Mouse (Mus musculus) forebrain, embryonic 10.5 days (tissue): ENCODE results near the gene Zfp296. TPM values are rescaled to one million over a fixed set of nuclear protein-coding genes. Genes with fewer than 3 reads are reported as not detected.

Experiments
- DNase-seq: peaks from one replicate; pipeline ENCODE4 v3.0.0-alpha.2; 2017; ENCODE audit warnings: low spot score; ENCODE audit errors: extremely low spot score
- H3K27ac ChIP-seq: fragments of 300-500 bp; sonication (generic); 2 replicates; pipeline ENCODE4 v1.5.1; 2016; ENCODE audit warnings: mild to moderate bottlenecking
- H3K27me3 ChIP-seq: fragments of 300-500 bp; sonication (generic); 2 replicates; pipeline ENCODE4 v1.6.1; 2016; ENCODE audit warnings: mild to moderate bottlenecking; ENCODE audit not compliant: poor library complexity, severe bottlenecking
- H3K36me3 ChIP-seq: fragments of 300-500 bp; sonication (generic); replicated peaks from 2 replicates; pipeline ENCODE4 v1.6.1; 2016; ENCODE audit warnings: mild to moderate bottlenecking, moderate library complexity
- H3K4me1 ChIP-seq: fragments of 300-500 bp; sonication (generic); 2 replicates; pipeline ENCODE4 v1.6.1; 2016
- H3K4me3 ChIP-seq: fragments of 300-500 bp; sonication (generic); 2 replicates; pipeline ENCODE4 v1.5.1; 2016; ENCODE audit warnings: mild to moderate bottlenecking, moderate library complexity
- H3K9me3 ChIP-seq: fragments of 300-500 bp; sonication (generic); 2 replicates; pipeline ENCODE4 v1.6.1; 2016; ENCODE audit warnings: mild to moderate bottlenecking, moderate library complexity
- WGBS: fragments of 180-500 bp; shearing (Covaris S2); methylation state at CpG from one replicate; pipeline ENCODE4 v1.1.7; 2016; 5-methylcytosine and 5-hydroxymethylcytosine counted together
- polyA plus RNA-seq: library from polyadenylated mRNA; unstranded; fragments of >200 nt; fragmentation: Nextera tagmentation; extraction: Ambion mirVana; gene quantifications from 2 replicates; pipeline ENCODE4 v1.2.1, GENCODE M21; 2016

The Zfp296 gene
- polyA plus RNA-seq, 1 experiment from 2014 or later, result 0.47 TPM

DNA sequence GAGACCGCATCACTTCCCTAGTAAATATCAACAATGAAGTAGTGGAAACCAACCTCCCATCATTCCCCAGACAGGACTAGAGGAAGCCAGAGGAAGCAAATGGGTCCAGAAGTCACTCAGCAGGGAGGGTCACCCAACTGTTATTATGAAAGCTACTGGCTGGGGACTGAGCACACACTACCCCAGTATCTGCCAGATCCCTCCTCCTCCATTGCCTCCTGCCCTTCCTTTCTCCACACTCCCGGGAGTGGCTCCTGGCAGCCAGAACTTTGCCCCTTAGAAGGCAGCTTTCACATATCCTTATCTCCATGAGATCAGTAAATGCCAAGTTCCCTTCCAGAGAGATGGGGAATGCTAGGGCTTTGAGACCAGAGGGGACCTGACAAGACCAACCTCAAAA, 46.3 kb downstream of the Zfp296 start:
- Histone ChIP-seq H3K4me1 (peaks cover 14% of the 10 kb centered on the region), H3K4me3 (no peak overlapping the region), H3K27ac (no peak overlapping the region), H3K9me3 (no peaks in the 10 kb centered on the region), H3K36me3 (no peaks in the 10 kb centered on the region), H3K27me3 (peaks cover 14% of the 10 kb centered on the region)
- no peak for DNase-seq
- 78% methylated on average over 2 of the region's 2 CpGs for WGBS

DNA sequence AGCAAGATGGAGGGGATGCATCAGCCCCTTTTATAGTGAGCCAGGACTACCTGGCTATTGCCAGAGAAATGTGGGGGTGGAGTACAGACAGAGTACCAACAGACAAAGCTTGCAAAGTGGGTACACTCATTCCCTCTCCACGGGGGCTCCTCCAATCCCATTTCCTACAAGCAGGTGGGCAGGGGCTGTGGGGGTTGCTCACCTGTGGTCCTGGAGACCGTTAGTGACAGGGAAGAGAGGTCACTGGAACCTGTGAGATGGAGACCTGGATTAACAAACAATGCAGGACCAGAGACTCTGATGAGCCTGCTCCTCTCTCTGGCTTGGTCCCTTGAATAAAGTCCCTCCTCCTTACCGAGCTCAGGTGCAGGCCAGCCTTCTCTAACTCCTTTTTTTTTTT, 50.6 kb downstream of the Zfp296 start:
- 62% methylated on average over 3 of the region's 3 CpGs for WGBS
- DNase-seq, result no peak
- peak overlapping the region; percentile 74 for H3K4me3 ChIP-seq
- peaks cover 24% of the 10 kb centered on the region for H3K4me1 ChIP-seq
- H3K36me3 ChIP-seq, result peaks cover 10% of the 10 kb centered on the region
- no peak overlapping the region for H3K27ac ChIP-seq
- H3K27me3 ChIP-seq, result no peaks in the 10 kb centered on the region
- H3K9me3 ChIP-seq, result no peaks in the 10 kb centered on the region

DNA sequence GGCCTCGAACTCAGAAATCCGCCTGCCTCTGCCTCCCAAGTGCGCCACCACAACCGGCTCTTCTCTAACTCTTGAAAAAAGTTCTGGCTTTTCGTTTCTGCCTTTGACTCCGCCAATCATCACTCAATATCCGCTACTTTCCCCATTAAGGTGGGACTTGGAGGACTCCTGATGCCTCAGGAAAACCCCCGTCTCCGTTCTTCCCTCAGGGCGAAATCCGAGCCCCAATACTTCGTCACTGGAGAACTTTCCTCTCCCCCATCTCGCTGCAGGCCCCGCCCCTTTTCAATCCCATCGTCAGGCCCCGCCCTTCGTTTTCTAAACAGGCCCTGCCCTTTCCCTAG, 51.1 kb downstream of the Zfp296 start:
- no peaks in the 10 kb centered on the region for H3K27me3 ChIP-seq
- peaks cover 14% of the 10 kb centered on the region for H3K36me3 ChIP-seq
- H3K27ac ChIP-seq, result peak overlapping the region; percentile 76; the same call in 1 of the 2 replicates
- peaks cover 24% of the 10 kb centered on the region for H3K4me1 ChIP-seq
- H3K9me3 ChIP-seq, result no peaks in the 10 kb centered on the region
- WGBS, result 17% methylated on average over 17 of the region's 17 CpGs
- H3K4me3 ChIP-seq, result peak overlapping the region; percentile 74
- no peak for DNase-seq

DNA sequence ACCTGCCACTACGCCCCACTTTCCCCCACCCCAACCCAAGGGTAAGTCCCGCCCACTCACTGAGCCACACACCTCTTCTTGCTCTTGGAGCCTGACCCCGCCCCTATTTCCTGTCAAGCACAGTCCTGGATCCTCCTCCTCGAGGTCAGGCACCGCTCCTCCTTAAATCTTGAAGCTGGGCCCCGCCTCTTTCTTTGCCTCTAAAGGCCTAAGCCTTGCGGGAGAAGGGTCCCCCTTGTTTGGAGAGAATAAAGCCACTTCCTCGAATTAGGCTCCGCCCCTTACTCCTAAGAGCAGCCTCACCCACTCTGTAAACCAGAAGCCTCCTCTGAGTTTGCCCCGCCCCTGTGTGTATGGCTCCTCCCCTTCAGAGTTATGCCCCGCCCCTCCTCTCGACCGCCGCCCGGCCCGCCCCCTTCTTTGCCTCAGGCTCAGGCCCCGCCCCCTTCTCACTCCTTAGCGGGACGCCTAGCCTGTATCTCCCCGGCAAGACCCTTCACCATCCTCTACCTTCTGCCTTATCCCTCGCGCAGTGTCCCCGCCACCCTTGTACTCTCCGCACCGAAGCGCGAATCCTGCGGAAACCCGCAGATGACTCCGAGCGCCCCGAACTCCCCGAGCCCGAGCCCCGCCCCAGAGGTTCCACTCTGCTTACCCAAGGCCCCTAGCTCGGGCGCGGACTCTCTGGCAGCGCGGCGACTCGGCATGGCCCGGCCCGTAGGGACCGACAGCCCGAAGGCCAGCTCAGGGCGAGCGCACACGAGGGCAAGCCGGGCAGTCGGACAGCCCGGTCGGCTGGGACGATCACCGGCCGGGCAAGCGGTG, 51.7 kb downstream of the Zfp296 start:
- Histone ChIP-seq H3K27ac (peak overlapping the region; percentile 76), H3K36me3 (peaks cover 20% of the 10 kb centered on the region), H3K27me3 (no peaks in the 10 kb centered on the region), H3K4me1 (peaks cover 24% of the 10 kb centered on the region), H3K9me3 (no peaks in the 10 kb centered on the region), H3K4me3 (peak overlapping the region; percentile 74)
- under 1% methylated on average over 56 of the region's 57 CpGs for WGBS
- peak; percentile 94 for DNase-seq

DNA sequence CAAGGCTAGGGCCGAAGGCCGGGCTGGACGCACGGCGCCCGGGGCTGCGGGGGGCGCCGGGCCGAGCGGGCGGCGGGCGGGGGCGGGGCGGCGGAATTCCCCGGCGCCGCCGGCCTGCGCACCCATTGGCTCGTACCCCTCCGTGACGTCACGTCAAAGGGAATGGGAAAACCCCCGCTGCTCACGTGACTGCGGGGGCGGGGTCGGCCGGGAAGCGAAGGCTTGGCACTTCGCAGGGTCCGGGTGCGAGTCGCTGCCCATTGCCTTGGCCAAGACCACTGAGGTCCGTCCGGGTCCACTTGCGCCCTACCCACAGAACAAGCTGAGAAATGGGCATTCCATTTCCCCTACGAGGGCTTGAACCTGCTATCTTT, 52.3 kb downstream of the Zfp296 start, which contains the start of gene Relb:
Gene Relb (minus strand): TSS at position 78 of the 374 bp plus-strand sequence.
- peak; percentile 89 for DNase-seq
- WGBS, result 1% methylated on average over 35 of the region's 41 CpGs
- H3K36me3 ChIP-seq, result peaks cover 26% of the 10 kb centered on the region

More for the DNA sequence above, 52.3 kb downstream of the Zfp296 start, which contains the start of gene Relb:
- Histone ChIP-seq H3K9me3 (no peaks in the 10 kb centered on the region), H3K4me1 (peaks cover 24% of the 10 kb centered on the region), H3K27me3 (no peaks in the 10 kb centered on the region), H3K27ac (peak within 1 kb of the TSS; percentile 76), H3K4me3 (peak within 1 kb of the TSS; percentile 74)

Other genes with a start within 250 kb of the Zfp296 start
- gene Ercc1, start 232.5 kb upstream of the Zfp296 start, polyA plus RNA-seq, result 95.3 and 96.1 TPM in 2 replicates
- 30.9 and 32.2 TPM in 2 replicates for gene Cd3eap, start 217.8 kb upstream of the Zfp296 start, polyA plus RNA-seq
- 5.4 and 6.3 TPM in 2 replicates for gene Ppp1r13l, start 217.5 kb upstream of the Zfp296 start, polyA plus RNA-seq
- 26.9 and 28.7 TPM in 2 replicates for gene Ercc2, start 195.3 kb upstream of the Zfp296 start, polyA plus RNA-seq
- gene Klc3, start 173.2 kb upstream of the Zfp296 start, polyA plus RNA-seq, result 3.6 and 4.8 TPM in 2 replicates
- not detected in 2 replicates for gene Ckm, start 172.5 kb upstream of the Zfp296 start, polyA plus RNA-seq
- gene Mark4, start 118.5 kb upstream of the Zfp296 start, polyA plus RNA-seq, result 5.7 and 6.5 TPM in 2 replicates
- 0.82 and 0.99 TPM in 2 replicates for gene Exoc3l2, start 114.0 kb upstream of the Zfp296 start, polyA plus RNA-seq
- 2.1 and 2.3 TPM in 2 replicates for gene Bloc1s3, start 68.9 kb upstream of the Zfp296 start, polyA plus RNA-seq
- 53.8 and 60.9 TPM in 2 replicates for gene Trappc6a, start 68.9 kb upstream of the Zfp296 start, polyA plus RNA-seq
- 0.06 and 0.12 TPM in 2 replicates for gene Nkpd1, start 59.4 kb upstream of the Zfp296 start, polyA plus RNA-seq
- 20.2 and 22.2 TPM in 2 replicates for gene Ppp1r37, start 14.2 kb upstream of the Zfp296 start, polyA plus RNA-seq
- 180 and 186 TPM in 2 replicates for gene Gemin7, start 308 bp downstream of the Zfp296 start, polyA plus RNA-seq
- gene Clasrp, start 27.2 kb downstream of the Zfp296 start, polyA plus RNA-seq, result 53.6 and 54.0 TPM in 2 replicates
- 3.0 TPM in 2 replicates for gene Relb, start 52.2 kb downstream of the Zfp296 start, polyA plus RNA-seq
- gene Clptm1, start 87.7 kb downstream of the Zfp296 start, polyA plus RNA-seq, result 70.6 and 75.6 TPM in 2 replicates
- gene Apoc2, start 100.7 kb downstream of the Zfp296 start, polyA plus RNA-seq, result 0.39 TPM in 1 of 2 replicates, not detected in the other
- gene Gm44805, start 104.1 kb downstream of the Zfp296 start, polyA plus RNA-seq, result not detected in 2 replicates
- gene Apoc4, start 104.2 kb downstream of the Zfp296 start, polyA plus RNA-seq, result not detected in 2 replicates
- 2.3 TPM in 2 replicates for gene Apoc1, start 115.4 kb downstream of the Zfp296 start, polyA plus RNA-seq
- gene Apoe, start 121.9 kb downstream of the Zfp296 start, polyA plus RNA-seq, result 140 and 154 TPM in 2 replicates
- 187 and 205 TPM in 2 replicates for gene Tomm40, start 138.2 kb downstream of the Zfp296 start, polyA plus RNA-seq
- 84.2 and 97.3 TPM in 2 replicates for gene Nectin2, start 173.2 kb downstream of the Zfp296 start, polyA plus RNA-seq
- 33.1 and 37.3 TPM in 2 replicates for gene Bcam, start 193.7 kb downstream of the Zfp296 start, polyA plus RNA-seq
- 0.53 and 1.2 TPM in 2 replicates for gene Cblc, start 219.5 kb downstream of the Zfp296 start, polyA plus RNA-seq
- 0.91 and 1.4 TPM in 2 replicates for gene Bcl3, start 245.5 kb downstream of the Zfp296 start, polyA plus RNA-seq